Mouse (Mus musculus) skeletal muscle tissue, postnatal 0 days (tissue): ENCODE results near the gene P2rx3. TPM values are rescaled to one million over a fixed set of nuclear protein-coding genes. Genes with fewer than 3 reads are reported as not detected.

Experiments used
- polyA plus RNA-seq: library from polyadenylated mRNA; unstranded; fragments of >200 nt; fragmentation: Nextera tagmentation; extraction: Ambion mirVana; gene quantifications from 2 replicates; pipeline ENCODE4 v1.2.1, GENCODE M21; 2015

P2rx3 gene
- polyA plus RNA-seq: 0.37 and 0.56 TPM in 2 replicates

DNA sequence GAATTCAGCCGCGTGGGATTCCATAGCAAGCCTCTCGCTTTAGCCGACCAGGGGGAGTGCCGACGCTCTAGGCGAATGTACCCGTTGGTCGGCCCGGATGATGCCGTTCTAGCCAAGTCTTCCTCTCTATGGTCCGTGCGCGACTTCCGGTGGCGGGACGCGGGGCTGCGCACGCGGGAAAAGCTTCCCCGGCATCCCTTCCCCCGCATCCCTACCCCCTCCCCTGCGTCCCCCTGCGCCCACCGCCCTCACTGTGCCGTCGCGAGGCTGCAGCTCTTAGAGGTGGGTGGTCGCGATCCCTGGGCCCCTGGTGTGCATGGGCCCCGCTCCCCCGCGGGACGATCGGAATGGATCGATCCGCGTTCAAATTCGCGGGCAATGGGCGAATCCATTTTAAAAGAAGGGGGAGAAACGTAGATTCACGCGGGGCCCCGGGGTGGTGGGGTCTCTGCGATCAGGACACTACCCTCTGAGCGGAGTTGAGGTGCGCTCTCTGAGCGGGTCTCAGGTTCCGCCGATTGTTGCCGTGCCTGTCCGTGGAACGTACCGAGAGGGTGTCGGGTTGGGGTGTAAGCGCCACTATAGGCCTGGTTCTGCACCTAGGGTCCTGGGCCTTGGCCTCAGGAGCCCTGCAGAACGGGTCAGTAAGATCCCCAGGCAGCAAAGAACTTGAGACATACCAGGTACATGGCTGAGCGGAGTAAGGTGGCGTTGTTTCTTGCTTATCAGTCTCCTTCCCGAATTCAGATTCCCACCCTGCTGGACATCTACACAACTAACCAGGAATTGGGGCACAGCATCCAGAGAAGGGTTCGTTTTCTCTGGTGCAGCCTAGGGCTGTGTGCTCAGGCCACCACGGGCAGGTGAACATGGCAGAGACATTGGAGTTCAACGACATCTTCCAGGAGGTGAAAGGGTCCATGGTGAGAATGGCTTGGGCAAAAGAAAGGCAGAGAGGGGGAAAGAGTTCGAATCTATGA is at the start of gene P2rx3, which contains the start of gene Ssrp1:
Gene P2rx3, minus strand, starts transcription at position 416 of the 980 bp plus-strand sequence.
Gene Ssrp1, plus strand, starts transcription at position 188 of the 980 bp plus-strand sequence.

DNA sequence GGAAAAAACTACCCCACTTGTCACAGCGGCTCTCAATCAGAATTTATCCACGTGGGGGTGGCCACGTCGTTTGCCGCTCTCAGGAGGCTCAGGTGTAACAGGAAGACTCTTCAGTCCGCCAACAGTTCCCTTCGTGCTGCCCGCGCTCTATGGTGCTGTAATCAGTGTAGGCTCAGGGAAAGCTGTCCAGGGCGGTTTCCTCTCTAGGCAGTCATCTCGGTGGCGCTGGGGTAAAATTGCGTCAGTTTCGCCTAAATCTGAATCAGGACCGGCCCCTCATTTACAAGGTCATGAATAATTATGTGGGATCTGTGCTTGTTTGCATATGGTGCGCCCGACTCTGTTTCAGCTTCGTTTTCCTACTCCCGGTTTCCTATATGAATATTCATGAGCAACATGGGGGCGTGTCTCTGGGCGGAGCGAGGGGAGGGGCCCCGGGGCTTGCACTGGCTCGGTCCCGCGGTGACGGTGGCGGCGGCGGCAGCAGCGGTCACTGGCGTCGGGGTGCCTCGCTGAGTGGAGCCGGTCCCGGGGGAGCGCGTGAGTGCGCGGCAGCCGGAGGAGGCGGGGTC is 10.4 kb upstream of the P2rx3 start, which contains the start of gene Tnks1bp1:
Gene Tnks1bp1, plus strand, starts transcription at position 427 of the 572 bp plus-strand sequence.

DNA sequence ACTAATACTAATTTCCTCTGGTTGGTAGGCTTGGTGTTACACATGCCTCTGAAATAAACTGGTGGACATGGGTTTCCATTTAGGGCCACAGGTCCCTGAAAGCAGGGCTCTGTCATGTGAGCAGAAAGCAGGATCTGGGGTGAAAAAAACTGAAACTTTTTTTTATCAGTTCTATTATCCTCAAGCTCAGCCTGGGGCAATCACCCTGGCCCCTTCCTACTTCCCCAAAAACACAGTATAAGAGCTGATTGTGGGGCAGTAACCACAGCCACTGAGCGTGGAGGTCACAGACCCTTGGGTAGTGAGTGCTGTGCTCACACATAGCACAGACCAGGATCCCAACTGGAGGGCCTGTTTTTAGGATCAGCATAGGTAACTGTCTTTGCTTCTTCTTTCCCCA is 49.3 kb downstream of the P2rx3 start, which contains the start of gene Prg3:
Gene Prg3, plus strand, starts transcription at position 286 of the 400 bp plus-strand sequence.

DNA sequence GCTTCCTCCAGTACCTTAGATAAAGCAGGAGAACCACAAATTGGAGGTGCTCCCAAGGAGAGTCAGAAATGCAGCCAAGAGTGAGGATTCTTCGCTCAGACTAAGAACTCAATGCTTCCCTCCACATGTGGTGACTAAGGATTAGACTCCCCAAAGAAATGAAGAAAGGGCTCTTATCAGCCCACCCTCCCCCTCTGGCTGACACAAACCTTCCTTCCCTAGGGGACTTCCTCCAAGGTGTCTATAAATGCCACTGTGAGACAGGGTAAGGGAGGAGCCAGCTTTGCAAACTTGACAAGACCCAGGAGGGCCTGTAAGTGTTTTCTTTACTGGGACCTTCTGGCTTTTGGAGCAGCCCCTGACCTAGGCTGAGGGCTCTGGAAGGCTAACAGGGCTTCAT is 57.1 kb downstream of the P2rx3 start, which contains the start of gene Prg2:
Gene Prg2, plus strand, starts transcription at position 274 of the 400 bp plus-strand sequence.

Other genes starting within 250 kb of the P2rx3 start
- 20.2 and 24.6 TPM in 2 replicates for gene Ube2l6, start 238.6 kb downstream of the P2rx3 start, polyA plus RNA-seq
- 106 and 109 TPM in 2 replicates for gene Smtnl1, start 214.8 kb downstream of the P2rx3 start, polyA plus RNA-seq
- gene Timm10, start 210.5 kb downstream of the P2rx3 start, polyA plus RNA-seq: 67.6 and 83.8 TPM in 2 replicates
- 7.4 and 10.3 TPM in 2 replicates for gene Slc43a1, start 198.6 kb downstream of the P2rx3 start, polyA plus RNA-seq
- gene Rtn4rl2, start 150.8 kb downstream of the P2rx3 start, polyA plus RNA-seq: 0.45 TPM in 2 replicates
- gene Slc43a3, start 100.9 kb downstream of the P2rx3 start, polyA plus RNA-seq: 14.5 and 20.2 TPM in 2 replicates
- gene Prg2, start 57.0 kb downstream of the P2rx3 start, polyA plus RNA-seq: not detected in 2 replicates
- not detected in 2 replicates for gene Prg3, start 49.2 kb downstream of the P2rx3 start, polyA plus RNA-seq
- gene Ssrp1, start 228 bp downstream of the P2rx3 start, polyA plus RNA-seq: 64.4 and 71.4 TPM in 2 replicates
- 14.3 and 18.4 TPM in 2 replicates for gene Tnks1bp1, start 10.6 kb upstream of the P2rx3 start, polyA plus RNA-seq
- 42.9 and 58.4 TPM in 2 replicates for gene Aplnr, start 98.8 kb upstream of the P2rx3 start, polyA plus RNA-seq
- 0.43 and 0.58 TPM in 2 replicates for gene Lrrc55, start 159.7 kb upstream of the P2rx3 start, polyA plus RNA-seq